Mouse (Mus musculus) liver, embryonic 14.5 days (tissue): ENCODE measurements at regions not wholly inside any gene's neighbourhood (a gene's known extent, or its start where the extent isn't known, plus 50 kb on each side); places are given as distances from the start of the nearest gene placed in this dataset.

ENCODE experiments used
- ATAC-seq: fragments of 200-750 bp; cut with Nextera tagmentation; 2 replicates; pipeline ENCODE4 v1.8.0; 2017; ENCODE audit warnings: moderate number of reproducible peaks, mild to moderate bottlenecking, moderate library complexity; ENCODE audit not compliant: insufficient read depth
- DNase-seq, 3 experiments: peaks; one replicate each; pipeline ENCODE4 v3.0.0-alpha.2; 2012 to 2013; ENCODE audit warnings: low read depth in 3 of 3, low spot score in 3 of 3
- H3K27ac ChIP-seq: fragments of 300-500 bp; sonication (generic); 2 replicates; pipeline ENCODE4 v1.5.1; 2014; ENCODE audit warnings: moderate library complexity, mild to moderate bottlenecking, control low read depth, inconsistent platforms
- H3K27me3 ChIP-seq: fragments of 300-500 bp; sonication (generic); 2 replicates; pipeline ENCODE4 v1.6.1; 2014; ENCODE audit warnings: mild to moderate bottlenecking, low read length, moderate library complexity; ENCODE audit not compliant: control insufficient read depth, insufficient read depth
- H3K36me3 ChIP-seq: fragments of 300-500 bp; sonication (generic); replicated peaks from 2 replicates; pipeline ENCODE4 v1.6.1; 2014; ENCODE audit warnings: low read depth; ENCODE audit not compliant: control insufficient read depth, insufficient read depth
- H3K4me1 ChIP-seq, 2 experiments: fragments of 200-500 bp in 1 of 2; fragments of 300-500 bp in 1 of 2; sonication (generic) in 1 of 2; replicated peaks; 2 replicates each; pipeline ENCODE4 v1.6.1; 2012 to 2014; ENCODE audit warnings: antibody characterized with exemption in 1 of 2, inconsistent platforms in 1 of 2, low read length in 1 of 2; ENCODE audit not compliant: control insufficient read depth in 2 of 2, insufficient read depth in 2 of 2
- H3K4me2 ChIP-seq: fragments of 300-500 bp; sonication (generic); 2 replicates; pipeline ENCODE4 v1.6.1; 2014; ENCODE audit warnings: low read depth, mild to moderate bottlenecking, control low read depth, moderate library complexity
- H3K4me3 ChIP-seq, 2 experiments: fragments of 200-500 bp in 1 of 2; fragments of 300-500 bp in 1 of 2; sonication (generic) in 1 of 2; 2 replicates each; pipeline ENCODE4 v1.5.1; 2012 to 2014; ENCODE audit warnings: low read depth in 2 of 2, low read length in 2 of 2, mild to moderate bottlenecking in 2 of 2, control low read depth in 1 of 2, inconsistent platforms in 1 of 2, moderate library complexity in 1 of 2; ENCODE audit not compliant: insufficient read depth in 1 of 2
- H3K9ac ChIP-seq: fragments of 300-500 bp; sonication (generic); replicated peaks from 2 replicates; pipeline ENCODE4 v1.6.1; 2014; ENCODE audit warnings: mild to moderate bottlenecking, control low read depth, moderate library complexity
- H3K9me3 ChIP-seq: fragments of 300-500 bp; sonication (generic); 2 replicates; pipeline ENCODE4 v1.6.1; 2016; ENCODE audit warnings: low read length, mixed read lengths; ENCODE audit not compliant: control insufficient read depth
- CTCF ChIP-seq: IDR thresholded peaks from 2 replicates; pipeline ENCODE4 v1.5.1; 2016; ENCODE audit warnings: antibody characterized with exemption, low read depth, control low read depth
- EP300 ChIP-seq: IDR thresholded peaks from 2 replicates; pipeline ENCODE4 v1.6.1; 2016; ENCODE audit warnings: antibody characterized with exemption, low read depth
- whole genome bisulfite sequencing: fragments of 180-500 bp; shearing (Covaris S2); extraction: QIAGEN DNeasy Blood & Tissue Kit; methylation state at CpG from one replicate; pipeline ENCODE4 v1.1.7; 2014; ENCODE audit not compliant: insufficient replicate concordance; 5-methylcytosine and 5-hydroxymethylcytosine counted together

GRCm38 (mm10) chr9:115526981-115527380 lies 216.8 kb upstream of the Stt3b start:
- H3K4me1 ChIP-seq, result no peaks in the 10 kb centered on the region
- H3K9me3 ChIP-seq, result no peaks in the 10 kb centered on the region
- no peaks in the 10 kb centered on the region for H3K27me3 ChIP-seq
- H3K4me2 ChIP-seq, result no peak overlapping the region
- WGBS, result 68% methylated on average over 6 of the region's 6 CpGs
- H3K27ac ChIP-seq, result no peak overlapping the region
- no peak for TF ChIP-seq CTCF
- no peak for TF ChIP-seq EP300
- no peak for ATAC-seq
- no peak for DNase-seq
- no peak overlapping the region for H3K9ac ChIP-seq
- no peak overlapping the region for H3K4me3 ChIP-seq
- no peaks in the 10 kb centered on the region for H3K36me3 ChIP-seq

- Histone ChIP-seq H3K9ac (no peak overlapping the region), H3K36me3 (no peaks in the 10 kb centered on the region), H3K4me3 (no peak overlapping the region), H3K4me2 (no peak overlapping the region), H3K27ac (no peak overlapping the region), H3K9me3 (no peaks in the 10 kb centered on the region), H3K4me1 (no peaks in the 10 kb centered on the region), H3K27me3 (no peaks in the 10 kb centered on the region)
- 40% methylated on average over 3 of the region's 3 CpGs for WGBS
- DNase-seq (no peak), ATAC-seq (no peak)
- TF ChIP-seq EP300, result no peak
- no peak for TF ChIP-seq CTCF
Measured at GRCm38 (mm10) chr9:115534198-115534597, 224.0 kb upstream of the Stt3b start.

- no peak overlapping the region for H3K4me3 ChIP-seq
- ATAC-seq, result no peak
- WGBS, result 44% methylated on average over 9 of the region's 9 CpGs
- H3K4me2 ChIP-seq, result no peak overlapping the region
- TF ChIP-seq CTCF (no peak), EP300 (no peak)
- H3K4me1 ChIP-seq, result peaks cover 0 to 5% of the 10 kb centered on the region in 2 experiments; a peak in 2 of 4 replicates
- H3K9me3 ChIP-seq, result no peaks in the 10 kb centered on the region
- no peak for DNase-seq
- H3K36me3 ChIP-seq, result no peaks in the 10 kb centered on the region
- H3K27me3 ChIP-seq, result no peaks in the 10 kb centered on the region
- H3K27ac ChIP-seq, result no peak overlapping the region
- H3K9ac ChIP-seq, result no peak overlapping the region
Measured at GRCm38 (mm10) chr9:115543665-115544064, 233.4 kb upstream of the Stt3b start.

GRCm38 (mm10) chr9:115545178-115545577 lies 235.0 kb upstream of the Stt3b start:
- no peaks in the 10 kb centered on the region for H3K9me3 ChIP-seq
- WGBS, result 68% methylated on average over 4 of the region's 4 CpGs
- ATAC-seq (no peak), DNase-seq (no peak)
- H3K4me2 ChIP-seq, result no peak overlapping the region
- no peak overlapping the region for H3K27ac ChIP-seq
- TF ChIP-seq EP300 (no peak), CTCF (no peak)
- no peaks in the 10 kb centered on the region for H3K36me3 ChIP-seq
- H3K9ac ChIP-seq, result no peak overlapping the region
- peaks cover 0 to 5% of the 10 kb centered on the region in 2 experiments; a peak in 2 of 4 replicates for H3K4me1 ChIP-seq
- no peak overlapping the region for H3K4me3 ChIP-seq
- H3K27me3 ChIP-seq, result no peaks in the 10 kb centered on the region

GRCm38 (mm10) chr9:115545792-115546191 lies 235.6 kb upstream of the Stt3b start:
- 81% methylated on average over 2 of the region's 2 CpGs for WGBS

More at GRCm38 (mm10) chr9:115545792-115546191, 235.6 kb upstream of the Stt3b start:
- TF ChIP-seq CTCF, result no peak
- no peak for TF ChIP-seq EP300
- H3K4me3 ChIP-seq, result no peak overlapping the region
- H3K4me2 ChIP-seq, result no peak overlapping the region
- no peaks in the 10 kb centered on the region for H3K27me3 ChIP-seq
- H3K4me1 ChIP-seq, result peaks cover 0 to 5% of the 10 kb centered on the region in 2 experiments; a peak in 2 of 4 replicates
- DNase-seq (no peak), ATAC-seq (no peak)
- H3K27ac ChIP-seq, result no peak overlapping the region
- H3K9ac ChIP-seq, result no peak overlapping the region
- no peaks in the 10 kb centered on the region for H3K36me3 ChIP-seq
- no peaks in the 10 kb centered on the region for H3K9me3 ChIP-seq
